Mouse (Mus musculus) limb, embryonic 10.5 days (tissue): ENCODE results near the gene E130308A19Rik. TPM values are rescaled to one million over a fixed set of nuclear protein-coding genes. Genes with fewer than 3 reads are reported as not detected.

Experiments
- DNase-seq: peaks from one replicate; pipeline ENCODE4 v3.0.0-alpha.2; 2017; ENCODE audit warnings: low spot score
- H3K27ac ChIP-seq: fragments of 300-500 bp; sonication (generic); 2 replicates; pipeline ENCODE4 v1.5.1; 2016; ENCODE audit warnings: mild to moderate bottlenecking
- H3K27me3 ChIP-seq: fragments of 300-500 bp; sonication (generic); 2 replicates; pipeline ENCODE4 v1.6.1; 2016; ENCODE audit warnings: low read depth, mild to moderate bottlenecking; ENCODE audit not compliant: poor library complexity, severe bottlenecking
- H3K36me3 ChIP-seq: fragments of 300-500 bp; sonication (generic); 2 replicates; pipeline ENCODE4 v1.6.1; 2016; ENCODE audit warnings: mild to moderate bottlenecking, moderate library complexity
- H3K4me1 ChIP-seq: fragments of 300-500 bp; sonication (generic); 2 replicates; pipeline ENCODE4 v1.6.1; 2016
- H3K4me3 ChIP-seq: fragments of 300-500 bp; sonication (generic); 2 replicates; pipeline ENCODE4 v1.5.1; 2016; ENCODE audit warnings: mild to moderate bottlenecking, moderate library complexity
- H3K9me3 ChIP-seq: fragments of 300-500 bp; sonication (generic); replicated peaks from 2 replicates; pipeline ENCODE4 v1.6.1; 2016; ENCODE audit warnings: mild to moderate bottlenecking
- WGBS: fragments of 180-500 bp; shearing (Covaris S2); methylation state at CpG from one replicate; pipeline ENCODE4 v1.1.7; 2016; 5-methylcytosine and 5-hydroxymethylcytosine counted together
- polyA plus RNA-seq: library from polyadenylated mRNA; unstranded; fragments of >200 nt; fragmentation: Nextera tagmentation; extraction: Ambion mirVana; gene quantifications from 2 replicates; pipeline ENCODE4 v1.2.1, GENCODE M21; 2016

The E130308A19Rik gene
- polyA plus RNA-seq, 1 experiment from 2014 or later, result 42.6 TPM

DNA sequence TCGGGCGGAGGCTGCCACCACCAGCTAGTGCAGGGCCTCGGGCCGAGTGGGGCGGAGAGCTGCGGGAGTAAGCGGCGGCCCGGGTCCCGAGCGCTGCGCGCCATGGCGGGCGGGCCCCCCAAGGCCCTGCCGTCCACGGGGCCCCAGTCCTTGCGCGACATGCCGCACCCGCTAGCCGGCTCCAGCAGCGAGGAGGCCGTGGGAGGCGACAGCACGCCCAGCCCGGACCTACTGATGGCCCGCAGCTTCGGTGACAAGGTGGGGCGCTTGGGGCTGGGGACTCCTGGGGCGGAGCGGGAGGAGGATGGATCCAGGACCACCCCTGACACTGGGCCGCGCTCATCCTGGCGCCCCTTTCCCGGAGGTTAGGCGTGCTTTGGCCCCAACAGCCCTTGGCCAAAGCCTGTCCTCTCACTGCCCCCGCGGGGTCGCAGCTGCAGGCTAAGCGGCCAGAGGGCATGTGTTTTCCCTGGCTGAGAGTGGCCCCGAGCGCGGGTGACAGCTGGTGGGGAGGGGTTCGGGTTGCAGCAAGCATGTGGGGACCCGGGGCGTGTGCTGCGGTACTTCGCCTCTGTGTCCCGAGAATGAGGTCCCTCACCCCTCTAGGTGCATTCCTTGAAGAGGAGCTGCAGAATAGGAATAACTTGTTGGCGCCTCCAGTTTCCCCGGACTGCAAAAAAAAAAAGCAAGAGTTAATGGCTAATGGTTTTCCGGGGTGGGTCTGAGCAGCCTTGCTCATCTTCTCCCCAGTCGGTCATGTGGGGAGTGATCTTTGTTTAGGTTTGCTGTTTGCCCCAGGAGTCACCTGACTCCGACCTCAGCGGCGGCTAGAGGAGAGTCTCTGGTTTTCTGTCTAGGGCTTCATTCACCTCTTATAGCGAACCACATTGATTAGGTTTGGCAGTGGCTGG, 180.2 kb downstream of the E130308A19Rik start:
- peak overlapping the region; percentile 71 for H3K4me3 ChIP-seq
- no peaks in the 10 kb centered on the region for H3K9me3 ChIP-seq
- under 1% methylated on average over 57 of the region's 58 CpGs for WGBS
- peak; percentile 68 for DNase-seq
- peak overlapping the region; percentile 89 for H3K27ac ChIP-seq
- H3K4me1 ChIP-seq, result peaks cover 14% of the 10 kb centered on the region
- H3K36me3 ChIP-seq, result no peaks in the 10 kb centered on the region
- 0 out of 2 replicates have a peak, but pooled peaks cover 4% of the 10 kb centered on the region for H3K27me3 ChIP-seq

- peaks cover 14% of the 10 kb centered on the region for H3K4me1 ChIP-seq
- WGBS, result 7% methylated on average over 9 of the region's 9 CpGs
- H3K27ac ChIP-seq, result peak overlapping the region; percentile 89; the same call in 1 of the 2 replicates
- 0 out of 2 replicates have a peak, but pooled peaks cover 4% of the 10 kb centered on the region for H3K27me3 ChIP-seq
- H3K4me3 ChIP-seq, result peak overlapping the region; percentile 71
- H3K36me3 ChIP-seq, result no peaks in the 10 kb centered on the region
- no peaks in the 10 kb centered on the region for H3K9me3 ChIP-seq
- DNase-seq, result no peak
These were observed 180.8 kb downstream of the E130308A19Rik start for GRCm38 (mm10) chr4:59806879-59807195.

DNA sequence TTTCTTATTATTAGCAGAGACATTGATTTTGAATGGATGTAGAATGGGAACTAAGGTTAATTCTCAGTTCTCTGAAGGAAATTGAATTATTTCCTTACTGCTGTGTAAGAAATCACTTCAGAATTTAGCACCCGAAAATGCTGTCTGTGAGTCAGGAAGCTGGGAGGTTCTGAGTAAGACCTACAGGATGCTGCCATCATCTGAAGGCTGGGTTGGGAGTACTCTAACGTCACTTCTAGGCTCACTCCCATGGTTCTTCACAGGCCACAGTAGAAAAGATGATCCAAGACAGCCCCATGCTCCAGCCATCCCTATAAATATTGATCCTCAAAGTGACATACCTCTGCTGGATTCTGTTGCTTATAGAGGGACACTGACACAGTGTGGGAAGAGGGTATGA, 181.5 kb downstream of the E130308A19Rik start:
- H3K4me3 ChIP-seq, result no peak overlapping the region
- H3K27ac ChIP-seq, result no peak overlapping the region
- no peaks in the 10 kb centered on the region for H3K9me3 ChIP-seq
- H3K27me3 ChIP-seq, result no peaks in the 10 kb centered on the region
- peaks cover 14% of the 10 kb centered on the region for H3K4me1 ChIP-seq
- H3K36me3 ChIP-seq, result no peaks in the 10 kb centered on the region
- no peak for DNase-seq
- 63% methylated on average over 2 of the region's 2 CpGs for WGBS

DNA sequence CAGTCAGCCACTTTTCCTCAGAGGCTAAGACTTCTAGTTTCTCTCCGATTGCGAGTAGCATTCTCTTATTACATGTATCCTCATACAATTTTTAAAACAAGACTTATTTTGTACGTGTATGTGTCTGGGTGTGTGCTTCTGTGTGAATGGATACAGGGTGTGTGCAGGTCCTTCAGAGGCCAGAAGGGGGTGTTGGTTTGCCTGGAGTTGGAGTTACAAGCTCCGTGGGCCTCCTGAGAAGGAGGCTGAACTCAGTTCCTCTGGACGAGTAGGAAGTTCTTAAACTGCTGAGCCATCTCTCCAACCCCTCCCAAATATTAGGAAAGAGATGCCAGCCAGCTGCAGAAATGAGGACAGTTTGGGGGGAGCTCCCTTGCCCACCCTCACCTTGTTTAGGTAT, 182.4 kb downstream of the E130308A19Rik start:
- H3K36me3 ChIP-seq, result no peaks in the 10 kb centered on the region
- WGBS, result 77% methylated on average over 5 of the region's 5 CpGs
- H3K27ac ChIP-seq, result no peak overlapping the region

More for the DNA sequence above, 182.4 kb downstream of the E130308A19Rik start:
- Histone ChIP-seq H3K4me3 (no peak overlapping the region), H3K4me1 (peaks cover 14% of the 10 kb centered on the region), H3K9me3 (no peaks in the 10 kb centered on the region), H3K27me3 (no peaks in the 10 kb centered on the region)
- DNase-seq, result no peak

Other genes with a start within 250 kb of the E130308A19Rik start
- 1.2 and 2.0 TPM in 2 replicates for gene Susd1, start 187.6 kb upstream of the E130308A19Rik start, polyA plus RNA-seq
- gene Ptbp3, start 76.8 kb upstream of the E130308A19Rik start, polyA plus RNA-seq, result 34.4 and 37.4 TPM in 2 replicates
- 14.5 and 15.3 TPM in 2 replicates for gene Hsdl2, start 44.6 kb upstream of the E130308A19Rik start, polyA plus RNA-seq
- 84.8 and 88.9 TPM in 2 replicates for gene Inip, start 175.4 kb downstream of the E130308A19Rik start, polyA plus RNA-seq
- gene Snx30, start 179.6 kb downstream of the E130308A19Rik start, polyA plus RNA-seq, result 5.3 and 5.9 TPM in 2 replicates